Mouse (Mus musculus) limb, embryonic 14.5 days (tissue): Measurements from ENCODE around the gene Sfr1. TPM values are rescaled to one million over a fixed set of nuclear protein-coding genes. Genes with fewer than 3 reads are reported as not detected.

Experiments used
- ATAC-seq: fragments of 200-750 bp; cut with Nextera tagmentation; 2 replicates; pipeline ENCODE4 v1.8.0; 2017; ENCODE audit warnings: low read depth, moderate number of reproducible peaks, moderate TSS enrichment; ENCODE audit not compliant: low FRiP score
- DNase-seq: peaks from one replicate; pipeline ENCODE4 v3.0.0-alpha.2; 2015; ENCODE audit warnings: low spot score
- H3K27ac ChIP-seq: fragments of 300-500 bp; sonication (generic); replicated peaks from 2 replicates; pipeline ENCODE4 v1.5.1; 2014; ENCODE audit warnings: low read depth, mild to moderate bottlenecking, low read length, moderate library complexity, mixed read lengths
- H3K27me3 ChIP-seq: fragments of 300-500 bp; sonication (generic); 2 replicates; pipeline ENCODE4 v1.6.1; 2014; ENCODE audit warnings: low read length, mixed read lengths; ENCODE audit not compliant: control insufficient read depth, insufficient read depth
- H3K36me3 ChIP-seq: fragments of 300-500 bp; sonication (generic); 2 replicates; pipeline ENCODE4 v1.6.1; 2014; ENCODE audit warnings: mild to moderate bottlenecking, low read length, moderate library complexity, mixed read lengths; ENCODE audit not compliant: control insufficient read depth, insufficient read depth
- H3K4me1 ChIP-seq: fragments of 300-500 bp; sonication (generic); 2 replicates; pipeline ENCODE4 v1.6.1; 2014; ENCODE audit warnings: antibody characterized with exemption, low read length, mixed read lengths; ENCODE audit not compliant: control insufficient read depth, insufficient read depth
- H3K4me2 ChIP-seq: fragments of 300-500 bp; sonication (generic); replicated peaks from 2 replicates; pipeline ENCODE4 v1.6.1; 2014; ENCODE audit warnings: low read depth, mild to moderate bottlenecking, low read length, moderate library complexity; ENCODE audit not compliant: severe bottlenecking
- H3K4me3 ChIP-seq: fragments of 300-500 bp; sonication (generic); replicated peaks from 2 replicates; pipeline ENCODE4 v1.5.1; 2014; ENCODE audit warnings: low read length
- H3K9ac ChIP-seq: fragments of 300-500 bp; sonication (generic); 2 replicates; pipeline ENCODE4 v1.6.1; 2014; ENCODE audit warnings: mild to moderate bottlenecking, low read depth, low read length, moderate library complexity; ENCODE audit not compliant: severe bottlenecking
- H3K9me3 ChIP-seq: fragments of 300-500 bp; sonication (generic); 2 replicates; pipeline ENCODE4 v1.6.1; 2016; ENCODE audit warnings: low read length; ENCODE audit not compliant: control insufficient read depth
- POLR2A ChIP-seq: fragments of 200-500 bp; IDR thresholded peaks from 2 replicates; pipeline ENCODE4 v1.8.0; 2012; ENCODE audit warnings: inconsistent platforms, mild to moderate bottlenecking, moderate library complexity, borderline replicate concordance; ENCODE audit not compliant: insufficient read depth, insufficient read length; ENCODE audit errors: extremely low read depth
- WGBS: fragments of 180-500 bp; shearing (Covaris S2); extraction: QIAGEN DNeasy Blood & Tissue Kit; methylation state at CpG from one replicate; pipeline ENCODE4 v1.1.7; 2014; 5-methylcytosine and 5-hydroxymethylcytosine counted together
- polyA plus RNA-seq, 2 experiments: library from polyadenylated mRNA; depleted of rRNA in 1 of 2; stranded (reverse) in 1 of 2; unstranded in 1 of 2; fragments of >200 nt; fragmentation: Nextera tagmentation in 1 of 2; extraction: Ambion mirVana in 1 of 2; gene quantifications; 2 replicates each; pipeline versions ENCODE4 v1.2.1 to v1.2.3; 2012 to 2014

The Sfr1 gene
- polyA plus RNA-seq, 2 experiments = 176 to 319 TPM

GRCm38 (mm10) chr19:47748950-47749349 is 17.5 kb downstream of the Sfr1 start:
- 84% methylated on average over 2 of the region's 2 CpGs for WGBS
- Histone ChIP-seq H3K4me3 (no peak overlapping the region), H3K27me3 (no peaks in the 10 kb centered on the region), H3K36me3 (no peaks in the 10 kb centered on the region), H3K9ac (no peak overlapping the region), H3K4me2 (no peak overlapping the region), H3K27ac (no peak overlapping the region), H3K4me1 (no peaks in the 10 kb centered on the region), H3K9me3 (no peaks in the 10 kb centered on the region)
- DNase-seq (no peak), ATAC-seq (no peak)
- no peak for TF ChIP-seq POLR2A

GRCm38 (mm10) chr19:47750391-47750790 is 18.9 kb downstream of the Sfr1 start:
- Histone ChIP-seq H3K9ac (no peak overlapping the region), H3K36me3 (no peaks in the 10 kb centered on the region), H3K4me3 (no peak overlapping the region), H3K27me3 (no peaks in the 10 kb centered on the region), H3K4me1 (no peaks in the 10 kb centered on the region), H3K4me2 (no peak overlapping the region), H3K9me3 (no peaks in the 10 kb centered on the region), H3K27ac (no peak overlapping the region)
- no peak for TF ChIP-seq POLR2A
- ATAC-seq (no peak), DNase-seq (no peak)
- WGBS = 86% methylated on average over 5 of the region's 5 CpGs

- Histone ChIP-seq H3K4me1 (no peaks in the 10 kb centered on the region), H3K36me3 (no peaks in the 10 kb centered on the region), H3K27ac (no peak overlapping the region), H3K4me3 (no peak overlapping the region), H3K9ac (no peak overlapping the region), H3K27me3 (no peaks in the 10 kb centered on the region), H3K9me3 (no peaks in the 10 kb centered on the region), H3K4me2 (no peak overlapping the region)
- ATAC-seq = no peak
- 90% methylated on average over 9 of the region's 9 CpGs for WGBS
- no peak for DNase-seq
- TF ChIP-seq POLR2A = no peak
These were observed 21.0 kb downstream of the Sfr1 start for GRCm38 (mm10) chr19:47752456-47752855.

- Histone ChIP-seq H3K27me3 (no peaks in the 10 kb centered on the region), H3K4me3 (no peak overlapping the region), H3K9me3 (no peaks in the 10 kb centered on the region), H3K36me3 (no peaks in the 10 kb centered on the region), H3K4me2 (no peak overlapping the region), H3K27ac (no peak overlapping the region), H3K9ac (no peak overlapping the region), H3K4me1 (no peaks in the 10 kb centered on the region)
- DNase-seq (no peak), ATAC-seq (no peak)
- TF ChIP-seq POLR2A = no peak
- WGBS = 89% methylated on average over 4 of the region's 4 CpGs
These were observed 22.4 kb downstream of the Sfr1 start for GRCm38 (mm10) chr19:47753921-47754320.

- 80% methylated on average over 9 of the region's 9 CpGs for WGBS
- Histone ChIP-seq H3K27ac (no peak overlapping the region), H3K36me3 (no peaks in the 10 kb centered on the region), H3K27me3 (no peaks in the 10 kb centered on the region), H3K4me2 (no peak overlapping the region), H3K9ac (no peak overlapping the region), H3K4me3 (no peak overlapping the region), H3K4me1 (no peaks in the 10 kb centered on the region), H3K9me3 (no peaks in the 10 kb centered on the region)
- no peak for TF ChIP-seq POLR2A
- no peak for DNase-seq
- no peak for ATAC-seq
These were observed 23.4 kb downstream of the Sfr1 start for GRCm38 (mm10) chr19:47754931-47755330.

- Histone ChIP-seq H3K27ac (no peak overlapping the region), H3K9ac (no peak overlapping the region), H3K4me2 (no peak overlapping the region), H3K4me1 (no peaks in the 10 kb centered on the region), H3K27me3 (no peaks in the 10 kb centered on the region), H3K9me3 (no peaks in the 10 kb centered on the region), H3K4me3 (no peak overlapping the region), H3K36me3 (no peaks in the 10 kb centered on the region)
- ATAC-seq (no peak), DNase-seq (no peak)
- no peak for TF ChIP-seq POLR2A
- WGBS = 69% methylated on average over 19 of the region's 19 CpGs
These were observed 24.1 kb downstream of the Sfr1 start for GRCm38 (mm10) chr19:47755625-47756024.
